Mouse (Mus musculus): ENCODE data around the gene Smad1. TPM values are rescaled to one million over a fixed set of nuclear protein-coding genes. Genes with fewer than 3 reads are reported as not detected.

The Smad1 gene
- total RNA-seq, 2 experiments from 2014 or later, result 48.6 to 54.4 TPM

DNA sequence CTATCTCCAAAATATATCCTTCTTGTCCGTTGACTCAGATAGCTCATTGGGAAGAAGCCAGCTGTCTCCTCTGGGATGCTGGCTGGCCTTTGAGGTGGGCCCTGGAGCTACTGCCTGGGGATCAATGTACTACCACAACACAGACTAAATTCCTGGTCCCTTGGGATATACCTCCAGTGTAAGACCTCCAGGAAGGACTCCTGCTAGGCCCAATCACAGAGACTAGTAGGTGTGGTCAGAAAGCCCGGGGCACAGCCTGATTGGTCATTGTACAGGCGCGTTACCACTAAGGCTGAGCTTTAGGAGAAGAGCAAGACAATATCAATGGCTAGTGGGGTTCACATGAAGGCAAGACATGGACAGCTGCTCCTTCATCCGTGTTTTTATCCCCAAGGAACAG, 93.4 kb downstream of the Smad1 start:
- no peak for DNase-seq (ENCODE audit: low spot score in 2 of 2)

- DNase-seq (ENCODE audit: low spot score in 2 of 2), result no peak
These were observed 97.8 kb downstream of the Smad1 start for GRCm38 (mm10) chr8:79301548-79301947.

- no peak for DNase-seq (ENCODE audit: low spot score in 2 of 2)
These were observed 99.6 kb downstream of the Smad1 start for GRCm38 (mm10) chr8:79299704-79300103.

GRCm38 (mm10) chr8:79297763-79298162, 101.6 kb downstream of the Smad1 start:
- peak; percentile 22 to 33 for DNase-seq (ENCODE audit: low spot score in 2 of 2)

DNA sequence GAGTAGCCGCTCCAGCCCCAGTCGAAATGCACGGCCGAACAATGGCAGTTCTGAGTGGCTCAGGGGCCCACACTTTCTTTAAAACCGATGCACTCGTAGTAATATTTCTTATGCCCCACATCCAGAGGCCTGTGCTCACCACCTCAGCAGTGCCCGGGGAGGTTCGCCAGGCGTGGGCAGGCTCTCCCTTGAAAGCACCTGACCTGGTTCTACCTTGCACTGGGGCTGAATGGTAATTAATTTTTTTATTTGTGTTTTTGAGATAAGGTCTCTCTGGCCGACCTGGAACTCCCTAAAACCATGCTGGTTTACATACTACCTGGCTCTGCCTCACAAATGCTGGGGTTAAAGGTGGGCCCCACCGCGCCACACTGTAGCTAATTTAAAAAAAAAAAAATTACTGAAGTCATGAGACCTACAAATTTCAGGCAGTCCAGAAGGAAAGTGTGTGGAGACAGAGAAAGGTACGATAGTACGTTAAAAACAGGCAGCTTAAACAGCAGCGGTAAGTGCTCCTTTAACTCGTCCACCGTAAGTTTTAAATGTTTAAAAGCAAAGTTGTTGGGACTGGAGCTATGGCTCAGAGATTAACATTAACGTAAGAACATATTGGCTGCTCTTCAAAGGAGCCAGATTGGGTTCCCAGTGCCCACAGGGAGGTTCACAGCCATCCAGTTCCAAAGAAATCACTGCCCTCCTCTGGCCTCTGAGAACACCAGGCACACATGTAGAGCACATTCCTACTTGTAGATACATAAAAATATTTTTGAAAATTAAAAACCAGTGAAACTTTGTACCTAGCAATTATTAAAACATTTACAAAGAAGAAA, 103.8 kb downstream of the Smad1 start:
- DNase-seq (ENCODE audit: low spot score in 2 of 2), result no peak

- DNase-seq (ENCODE audit: low spot score in 2 of 2), result peak; percentile 93 to 94
These were observed 104.6 kb downstream of the Smad1 start, which contains the start of gene Mmaa for GRCm38 (mm10) chr8:79294610-79295275. Gene Mmaa, minus strand, starts transcription at chr8:79294937.

DNA sequence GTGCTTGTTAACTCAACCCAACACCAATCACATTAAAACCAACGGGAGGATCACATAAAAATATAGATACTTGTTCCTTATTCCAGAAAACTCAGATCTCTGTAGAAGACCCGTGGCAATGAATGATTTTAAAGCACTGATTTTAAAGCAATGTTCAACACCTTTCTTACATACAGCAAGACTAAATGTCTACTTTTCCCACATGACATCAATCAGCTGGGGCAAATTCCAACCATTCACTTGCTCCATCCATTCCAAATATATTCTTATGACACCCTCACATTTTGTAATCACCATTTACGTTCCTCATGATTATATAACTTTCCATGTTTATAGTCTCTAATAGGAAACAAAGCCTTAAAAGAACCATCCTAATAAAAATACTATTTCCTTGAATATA, 105.5 kb downstream of the Smad1 start:
- no peak for DNase-seq (ENCODE audit: low spot score in 2 of 2)

DNA sequence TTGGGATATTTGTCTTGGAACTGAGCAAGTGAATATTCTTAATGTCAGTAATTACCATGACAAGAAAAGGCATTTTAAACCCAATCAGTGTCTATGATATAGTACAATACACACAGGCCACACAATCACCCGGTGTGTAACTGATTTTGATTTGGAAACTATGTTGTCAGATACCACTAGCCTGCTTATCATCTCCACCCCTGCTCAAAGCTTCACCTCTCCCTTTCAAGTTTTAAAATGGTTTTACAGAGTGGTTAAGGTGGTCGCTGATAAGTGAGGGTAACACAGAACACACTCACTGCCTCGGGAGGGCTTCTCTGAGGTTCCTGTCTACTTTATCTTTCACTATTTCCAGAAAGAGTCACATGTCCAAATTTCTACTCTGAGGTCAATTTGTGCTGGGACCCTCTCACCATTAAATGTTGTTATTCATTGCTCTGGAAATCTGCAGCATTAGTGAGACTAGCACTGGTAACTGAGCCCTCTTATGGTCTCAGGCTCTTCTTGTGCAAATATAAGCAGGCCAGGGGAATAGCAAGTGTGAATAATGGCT, 106.5 kb downstream of the Smad1 start:
- no peak for DNase-seq (ENCODE audit: low spot score in 2 of 2)

GRCm38 (mm10) chr8:79289592-79289991, 109.7 kb downstream of the Smad1 start:
- no peak for DNase-seq (ENCODE audit: low spot score in 2 of 2)

DNA sequence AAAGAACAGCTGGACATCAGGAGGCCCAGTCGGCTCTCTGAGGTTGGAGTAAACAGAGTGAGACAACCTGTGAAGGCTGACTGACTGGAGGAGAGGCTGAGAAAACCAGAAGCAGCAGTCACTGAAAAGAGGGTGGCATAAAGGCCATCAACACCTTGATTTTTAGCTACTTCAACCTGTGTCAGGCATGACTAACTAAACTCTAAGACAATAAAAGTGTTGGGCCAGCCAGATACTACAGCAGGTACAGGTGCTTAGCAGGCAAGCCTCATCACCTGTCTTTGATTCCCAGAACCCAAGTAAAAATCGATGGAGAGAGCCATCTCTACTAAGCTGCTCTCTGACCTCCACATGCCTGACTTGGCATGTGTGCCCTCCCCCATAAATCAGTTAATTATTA, 110.6 kb downstream of the Smad1 start:
- no peak for DNase-seq (ENCODE audit: low spot score in 2 of 2)

Other genes starting within 250 kb of the Smad1 start
- not detected for gene 1700011L22Rik, start 150.9 kb downstream of the Smad1 start, total RNA-seq (2021)
- 10 to 100 TPM; 15.6 to 19.5 TPM for gene Mmaa, start 104.6 kb downstream of the Smad1 start, total RNA-seq (2021)
- 10 to 100 TPM; 52.8 to 55.6 TPM for gene Otud4, start 240.1 kb upstream of the Smad1 start, total RNA-seq (2021)